Mouse (Mus musculus) hindbrain, embryonic 11.5 days (tissue): ENCODE results near the gene Itsn1. TPM values are rescaled to one million over a fixed set of nuclear protein-coding genes. Genes with fewer than 3 reads are reported as not detected.

Source experiments
- ATAC-seq: fragments of 200-750 bp; cut with Nextera tagmentation; 2 replicates; pipeline ENCODE4 v1.8.0; 2017; ENCODE audit warnings: mild to moderate bottlenecking, moderate TSS enrichment, moderate library complexity; ENCODE audit not compliant: low FRiP score
- DNase-seq: peaks from one replicate; pipeline ENCODE4 v3.0.0-alpha.2; 2015; ENCODE audit warnings: low spot score
- H3K27ac ChIP-seq: fragments of 300-500 bp; sonication (generic); 2 replicates; pipeline ENCODE4 v1.5.1; 2014; ENCODE audit warnings: mild to moderate bottlenecking, low read depth, low read length
- H3K27me3 ChIP-seq: fragments of 300-500 bp; sonication (generic); 2 replicates; pipeline ENCODE4 v1.6.1; 2014; ENCODE audit warnings: mild to moderate bottlenecking, low read length, moderate library complexity, mixed read lengths; ENCODE audit not compliant: control insufficient read depth, insufficient read depth
- H3K36me3 ChIP-seq: fragments of 300-500 bp; sonication (generic); 2 replicates; pipeline ENCODE4 v1.6.1; 2014; ENCODE audit warnings: mild to moderate bottlenecking, low read length, moderate library complexity, mixed read lengths; ENCODE audit not compliant: control insufficient read depth, insufficient read depth
- H3K4me1 ChIP-seq: fragments of 300-500 bp; sonication (generic); replicated peaks from 2 replicates; pipeline ENCODE4 v1.6.1; 2014; ENCODE audit warnings: low read length, mixed read lengths; ENCODE audit not compliant: control insufficient read depth, insufficient read depth
- H3K4me2 ChIP-seq: fragments of 300-500 bp; sonication (generic); replicated peaks from 2 replicates; pipeline ENCODE4 v1.6.1; 2014; ENCODE audit warnings: mild to moderate bottlenecking, low read depth, low read length
- H3K4me3 ChIP-seq: fragments of 300-500 bp; sonication (generic); 2 replicates; pipeline ENCODE4 v1.5.1; 2014; ENCODE audit warnings: low read depth, low read length
- H3K9ac ChIP-seq: fragments of 300-500 bp; sonication (generic); 2 replicates; pipeline ENCODE4 v1.6.1; 2014; ENCODE audit warnings: low read depth, low read length
- H3K9me3 ChIP-seq: fragments of 300-500 bp; sonication (generic); 2 replicates; pipeline ENCODE4 v1.6.1; 2016; ENCODE audit warnings: low read length; ENCODE audit not compliant: control insufficient read depth
- WGBS: fragments of 180-500 bp; shearing (Covaris S2); extraction: QIAGEN DNeasy Blood & Tissue Kit; methylation state at CpG from one replicate; pipeline ENCODE4 v1.1.7; 2014; 5-methylcytosine and 5-hydroxymethylcytosine counted together
- polyA plus RNA-seq: library from polyadenylated mRNA; unstranded; fragments of >200 nt; fragmentation: Nextera tagmentation; extraction: Ambion mirVana; gene quantifications from 2 replicates; pipeline ENCODE4 v1.2.1, GENCODE M21; 2014

Itsn1 gene
- polyA plus RNA-seq, 1 experiment from 2014 or later: 61.1 TPM

- Histone ChIP-seq H3K4me1 (no peaks in the 10 kb centered on the region), H3K9me3 (no peaks in the 10 kb centered on the region), H3K27me3 (no peaks in the 10 kb centered on the region), H3K36me3 (no peaks in the 10 kb centered on the region), H3K9ac (no peak overlapping the region), H3K4me2 (no peak overlapping the region; the same call in 1 of the 2 replicates), H3K27ac (no peak overlapping the region), H3K4me3 (no peak overlapping the region)
- DNase-seq (no peak), ATAC-seq (no peak)
- 91% methylated on average over 4 of the region's 4 CpGs for WGBS
Measured at GRCm38 (mm10) chr16:91876457-91876856, 147.4 kb downstream of the Itsn1 start.

- no peak for ATAC-seq
- no peak overlapping the region for H3K27ac ChIP-seq
- H3K4me2 ChIP-seq: no peak overlapping the region
- H3K4me1 ChIP-seq: 0 out of 2 replicates have a peak, but pooled peaks cover 2% of the 10 kb centered on the region
- WGBS: 82% methylated on average over 2 of the region's 2 CpGs
- no peaks in the 10 kb centered on the region for H3K36me3 ChIP-seq
- H3K9ac ChIP-seq: no peak overlapping the region
- H3K27me3 ChIP-seq: no peaks in the 10 kb centered on the region
- no peak overlapping the region for H3K4me3 ChIP-seq
- DNase-seq: no peak
- H3K9me3 ChIP-seq: no peaks in the 10 kb centered on the region
Measured at GRCm38 (mm10) chr16:91879101-91879500, 150.0 kb downstream of the Itsn1 start.

GRCm38 (mm10) chr16:91880869-91881767, 152.0 kb downstream of the Itsn1 start:
- no peak overlapping the region for H3K9ac ChIP-seq
- no peak for DNase-seq
- H3K9me3 ChIP-seq: no peaks in the 10 kb centered on the region
- H3K4me1 ChIP-seq: peaks cover 9% of the 10 kb centered on the region; the same call in 1 of the 2 replicates
- H3K4me3 ChIP-seq: no peak overlapping the region
- no peak overlapping the region for H3K4me2 ChIP-seq
- H3K27ac ChIP-seq: no peak overlapping the region
- ATAC-seq: no peak
- no peaks in the 10 kb centered on the region for H3K27me3 ChIP-seq
- H3K36me3 ChIP-seq: no peaks in the 10 kb centered on the region
- WGBS: 96% methylated on average over 11 of the region's 11 CpGs

- no peak overlapping the region for H3K27ac ChIP-seq
- ATAC-seq (no peak), DNase-seq (no peak)
- H3K9me3 ChIP-seq: no peaks in the 10 kb centered on the region
- no peaks in the 10 kb centered on the region for H3K27me3 ChIP-seq
- H3K4me3 ChIP-seq: no peak overlapping the region
- H3K9ac ChIP-seq: no peak overlapping the region
- no peaks in the 10 kb centered on the region for H3K36me3 ChIP-seq
- 71% methylated on average over 9 of the region's 9 CpGs for WGBS
- H3K4me2 ChIP-seq: no peak overlapping the region
- H3K4me1 ChIP-seq: peaks cover 9% of the 10 kb centered on the region; the same call in 1 of the 2 replicates
Measured at GRCm38 (mm10) chr16:91882168-91882859, 153.2 kb downstream of the Itsn1 start.

- Histone ChIP-seq H3K9ac (no peak overlapping the region), H3K4me1 (peaks cover 9% of the 10 kb centered on the region; the same call in 1 of the 2 replicates), H3K36me3 (no peaks in the 10 kb centered on the region), H3K9me3 (no peaks in the 10 kb centered on the region), H3K4me2 (no peak overlapping the region), H3K4me3 (no peak overlapping the region), H3K27ac (no peak overlapping the region), H3K27me3 (no peaks in the 10 kb centered on the region)
- ATAC-seq: no peak
- DNase-seq: no peak
- 98% methylated on average over 2 of the region's 2 CpGs for WGBS
Measured at GRCm38 (mm10) chr16:91883636-91884035, 154.6 kb downstream of the Itsn1 start.

GRCm38 (mm10) chr16:91884196-91884595, 155.1 kb downstream of the Itsn1 start:
- Histone ChIP-seq H3K9ac (no peak overlapping the region), H3K4me3 (no peak overlapping the region), H3K4me1 (peaks cover 9% of the 10 kb centered on the region; the same call in 1 of the 2 replicates), H3K27ac (no peak overlapping the region), H3K36me3 (no peaks in the 10 kb centered on the region), H3K4me2 (no peak overlapping the region), H3K9me3 (no peaks in the 10 kb centered on the region), H3K27me3 (no peaks in the 10 kb centered on the region)
- no peak for ATAC-seq
- peak; percentile 48 for DNase-seq
- WGBS: 55% methylated on average over 5 of the region's 5 CpGs

GRCm38 (mm10) chr16:91885389-91886122, 156.5 kb downstream of the Itsn1 start:
- Histone ChIP-seq H3K4me2 (no peak overlapping the region; the same call in 1 of the 2 replicates), H3K9ac (0 out of 2 replicates have a peak overlapping the region, but pooled peaks have one; percentile 19), H3K4me3 (no peak overlapping the region), H3K36me3 (no peaks in the 10 kb centered on the region), H3K27ac (0 out of 2 replicates have a peak overlapping the region, but pooled peaks have one; percentile 17), H3K9me3 (no peaks in the 10 kb centered on the region), H3K4me1 (peaks cover 9% of the 10 kb centered on the region; the same call in 1 of the 2 replicates), H3K27me3 (no peaks in the 10 kb centered on the region)
- ATAC-seq: peak; percentile 65
- 6% methylated on average over 19 of the region's 19 CpGs for WGBS
- DNase-seq: peak; percentile 62

GRCm38 (mm10) chr16:91888368-91888767, 159.3 kb downstream of the Itsn1 start:
- no peaks in the 10 kb centered on the region for H3K36me3 ChIP-seq
- ATAC-seq (no peak), DNase-seq (no peak)
- no peak overlapping the region for H3K4me2 ChIP-seq
- no peak overlapping the region for H3K4me3 ChIP-seq
- no peaks in the 10 kb centered on the region for H3K27me3 ChIP-seq
- 97% methylated on average over 3 of the region's 3 CpGs for WGBS
- H3K27ac ChIP-seq: no peak overlapping the region
- no peak overlapping the region for H3K9ac ChIP-seq
- no peaks in the 10 kb centered on the region for H3K9me3 ChIP-seq
- peaks cover 9% of the 10 kb centered on the region; the same call in 1 of the 2 replicates for H3K4me1 ChIP-seq
